Mouse (Mus musculus) spleen, postnatal 14 days (tissue): ENCODE results near the gene Gtf2h3.
"Not testable (repeated sequence)": the region's sequence is repeated elsewhere in the genome, so short reads cannot be mapped to it uniquely, and the experiment has no call there.

Experiments
- DNase-seq, 2 experiments: peaks; one replicate each; pipeline ENCODE4 v3.0.0; 2021 to 2022; ENCODE audit warnings: low spot score in 2 of 2

Gene Gtf2h3

GRCm38 (mm10) chr5:124578633-124579317 is at the start of gene Gtf2h3, which contains the start of gene Eif2b1:
TSS of gene Gtf2h3 (plus strand) at chr5:124579140.
TSS of gene Eif2b1 (minus strand) at chr5:124579131.
- DNase-seq, result peak; percentile 80 to 93

DNA sequence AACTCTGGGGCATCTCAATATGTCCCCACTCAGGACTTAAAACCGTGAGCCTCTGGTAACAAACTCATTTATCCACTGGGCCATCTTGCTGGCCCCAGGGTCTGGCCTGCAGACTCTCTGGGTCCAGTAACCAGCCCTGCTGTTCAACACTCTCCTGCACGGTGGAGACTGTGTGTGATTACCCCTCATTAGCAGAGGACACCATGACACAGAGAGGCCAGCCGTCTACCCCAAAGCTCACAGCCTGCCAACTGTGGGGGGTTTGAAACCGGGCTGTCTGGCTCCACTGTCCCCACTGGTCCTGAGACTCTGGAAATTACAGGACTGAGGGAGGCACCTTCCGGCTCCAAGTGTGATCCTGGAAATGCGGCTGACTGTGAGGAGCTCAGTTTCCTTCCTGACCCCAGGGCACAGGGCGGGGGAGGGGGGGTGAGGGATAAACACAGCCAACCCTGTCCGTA is 49.7 kb upstream of the Gtf2h3 start:
- no peak for DNase-seq

DNA sequence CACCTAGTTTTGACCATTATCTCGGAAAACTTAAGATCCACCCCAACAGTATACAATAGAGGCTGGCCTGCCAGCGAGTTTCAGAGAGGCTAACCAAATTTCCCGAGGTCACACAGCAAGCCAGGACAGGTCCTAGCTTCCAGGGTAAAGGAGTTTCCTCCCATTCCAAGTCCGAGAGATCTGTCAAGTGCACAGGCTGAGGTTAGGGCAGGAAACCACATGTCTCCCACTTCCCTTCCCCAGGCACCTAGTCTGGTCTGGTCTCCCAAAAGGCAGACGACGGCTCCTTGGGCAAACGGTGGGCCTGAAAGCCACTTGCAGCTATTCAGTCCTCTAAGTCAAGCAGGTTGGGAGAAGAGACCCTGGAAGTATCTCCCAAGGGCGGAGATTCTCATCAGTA is 49.2 kb upstream of the Gtf2h3 start:
- no peak for DNase-seq

DNA sequence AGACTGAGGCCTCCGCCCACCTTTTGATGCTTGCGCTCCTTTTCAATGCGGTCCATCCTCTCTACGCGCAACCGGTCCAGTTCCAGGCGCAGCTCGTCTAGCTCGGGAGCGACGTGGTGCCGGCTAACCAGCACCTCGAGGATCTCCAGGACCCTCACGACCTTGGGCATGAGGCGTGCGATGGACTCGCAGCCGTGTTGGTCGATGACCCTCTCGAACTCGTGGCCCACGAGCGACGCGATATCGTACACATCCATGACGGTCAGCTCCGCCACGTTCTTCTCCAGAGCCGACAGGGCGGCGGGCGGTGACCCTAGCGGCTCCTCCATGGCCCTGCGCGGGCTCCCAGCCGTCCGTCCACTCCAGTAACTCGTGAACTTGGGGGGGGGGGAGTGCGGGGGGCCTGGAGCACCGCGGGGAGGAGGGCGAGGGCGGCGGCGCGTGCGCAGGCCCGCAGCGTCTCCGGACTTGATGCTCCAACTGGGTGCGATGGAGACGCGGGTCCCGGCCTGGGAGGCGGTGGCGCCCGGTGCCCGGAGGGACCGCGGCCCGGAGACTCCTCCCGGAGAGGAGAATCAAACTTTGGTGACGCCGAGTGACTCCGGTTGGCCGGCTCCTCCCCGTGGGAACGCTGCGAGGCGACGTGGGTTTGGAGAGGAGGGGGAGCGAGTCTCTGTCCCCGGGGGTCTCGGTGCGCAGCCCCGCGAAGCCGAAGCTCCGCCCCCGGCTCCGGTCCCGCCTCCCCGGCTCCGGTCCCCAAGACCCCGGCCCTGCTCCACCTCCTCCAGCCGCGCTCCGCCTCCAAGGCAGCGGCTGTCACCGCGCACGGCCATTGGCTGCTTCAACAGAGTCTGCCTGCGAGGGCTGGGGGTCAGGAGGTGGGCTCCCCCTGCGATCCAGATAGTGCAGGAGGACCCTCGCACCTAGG is 48.0 kb upstream of the Gtf2h3 start, which contains the start of gene Rilpl1:
Gene Rilpl1 (minus strand): TSS at position 737 of the 928 bp plus-strand sequence.
- DNase-seq, result peak in 1 of 2 experiments; percentile 50

GRCm38 (mm10) chr5:124531583-124531930 is 47.4 kb upstream of the Gtf2h3 start:
- no peak for DNase-seq

DNA sequence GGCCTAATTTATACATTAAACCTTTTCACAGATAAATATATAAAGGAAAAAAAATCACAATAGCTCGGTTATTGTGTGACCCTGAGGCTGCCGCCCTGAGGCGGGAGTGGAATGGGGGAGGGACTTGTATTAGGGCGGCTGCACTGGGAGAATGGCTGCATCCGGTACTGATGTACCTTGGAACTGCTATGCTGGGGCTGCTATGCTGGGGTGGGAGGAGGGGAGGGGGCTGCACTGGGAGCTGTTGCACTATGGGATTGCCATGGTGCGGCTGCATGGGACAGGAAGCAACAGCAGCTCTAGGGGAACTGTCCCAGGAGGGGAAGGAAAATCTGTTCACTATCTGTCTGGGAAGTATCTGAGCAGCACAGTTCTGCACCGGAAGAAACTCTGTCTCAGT is 46.5 kb upstream of the Gtf2h3 start:
- DNase-seq, result no peak

DNA sequence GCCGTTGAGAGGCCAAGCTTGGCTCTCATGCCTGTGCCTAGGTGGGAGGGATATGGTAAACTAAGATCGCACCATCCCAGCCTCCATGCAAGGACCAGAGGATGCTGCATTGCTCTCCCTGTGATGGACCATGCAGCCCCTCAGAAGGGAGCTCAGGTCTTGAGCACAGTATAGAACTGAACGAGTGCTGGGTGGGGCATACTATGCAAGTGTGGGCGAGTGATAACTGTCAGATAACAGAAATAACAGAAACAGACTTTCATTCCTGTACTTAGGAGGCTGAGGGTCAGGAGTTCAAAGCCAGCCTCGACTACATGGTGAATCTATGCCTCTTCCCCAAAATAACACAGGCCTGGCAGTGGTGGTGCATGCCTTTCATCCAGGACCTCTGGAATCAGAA is 43.9 kb upstream of the Gtf2h3 start:
- no peak for DNase-seq

GRCm38 (mm10) chr5:124536776-124537175 is 42.2 kb upstream of the Gtf2h3 start:
- DNase-seq, result no peak

GRCm38 (mm10) chr5:124538813-124539792 is 39.8 kb upstream of the Gtf2h3 start:
- peak in 1 of 2 experiments; percentile 61 for DNase-seq

DNA sequence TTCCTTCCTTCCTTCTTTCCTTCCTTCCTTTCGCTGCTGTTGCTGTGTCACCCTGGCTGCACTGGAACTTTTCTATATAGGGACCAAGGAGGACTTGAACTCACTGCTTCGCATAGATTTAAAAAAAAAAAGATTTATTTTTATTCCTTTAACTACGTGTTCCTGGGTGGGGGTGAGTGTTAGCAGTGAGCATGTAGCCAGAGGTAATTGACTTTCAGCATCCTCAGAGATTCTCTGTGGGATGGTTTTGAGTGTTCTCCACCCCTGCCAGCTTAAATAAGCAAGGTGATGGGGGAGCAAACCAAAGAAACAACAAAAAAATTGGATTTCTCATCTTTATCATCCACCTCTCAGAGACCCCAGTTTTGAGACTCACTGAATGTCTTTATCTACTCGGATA is 39.0 kb upstream of the Gtf2h3 start:
- no peak for DNase-seq

DNA sequence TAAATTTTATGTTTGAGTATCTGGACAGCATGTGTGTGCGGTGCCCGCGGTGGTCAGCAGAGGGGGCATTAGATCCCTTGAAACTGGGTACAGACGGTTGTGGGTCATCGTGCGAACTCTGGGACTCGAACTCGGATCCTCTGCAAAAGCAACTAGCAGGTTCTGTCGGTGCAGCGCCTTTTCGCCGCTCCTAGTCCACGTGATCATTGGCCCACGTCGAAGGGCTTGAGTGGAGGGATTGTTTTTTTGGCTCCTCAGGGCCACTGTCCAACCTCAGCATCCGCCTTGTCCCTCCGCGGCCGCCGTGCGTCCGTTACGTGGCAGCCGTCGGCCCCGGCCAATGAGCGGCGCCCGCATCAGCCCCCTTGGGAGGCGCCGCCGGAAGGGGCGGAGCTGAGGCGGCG is 38.6 kb upstream of the Gtf2h3 start, which contains the start of gene Tmed2:
Gene Tmed2 (plus strand): TSS at position 313 of the 404 bp plus-strand sequence.
- peak; percentile 83 to 91 for DNase-seq

DNA sequence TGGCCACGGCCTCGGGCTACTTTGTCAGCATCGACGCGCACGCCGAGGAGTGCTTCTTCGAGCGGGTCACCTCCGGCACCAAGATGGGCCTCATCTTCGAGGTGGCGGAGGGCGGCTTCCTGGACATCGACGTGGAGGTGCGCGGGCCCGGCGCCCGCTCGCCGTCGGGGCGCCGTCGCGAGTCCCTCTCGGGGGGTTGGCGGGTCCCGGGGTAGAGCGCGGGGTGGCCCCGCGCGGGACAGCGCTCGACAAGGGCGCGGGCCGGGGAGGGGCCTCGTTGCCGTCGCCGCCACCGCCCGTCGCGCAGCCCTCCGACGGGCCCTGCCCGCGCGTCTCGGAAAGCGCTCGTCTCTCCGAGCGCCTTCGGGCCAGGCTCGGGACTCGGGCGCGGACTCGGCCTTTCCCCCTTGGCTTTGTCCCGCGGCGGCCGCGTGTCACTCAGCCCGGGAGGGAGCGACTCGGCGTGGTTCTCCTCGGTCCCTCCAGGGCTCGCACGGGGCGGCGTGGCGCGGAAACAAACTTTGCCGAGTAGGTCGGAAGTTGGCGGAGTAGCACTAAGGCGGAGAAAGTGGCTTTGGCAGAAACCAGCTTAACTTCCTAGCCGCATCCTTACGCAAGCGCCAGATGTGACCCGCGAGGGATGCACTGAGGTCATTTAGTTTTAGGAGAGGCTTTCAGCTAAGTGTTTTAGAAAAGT is 37.9 kb upstream of the Gtf2h3 start:
- DNase-seq, result peak; percentile 37 to 55

DNA sequence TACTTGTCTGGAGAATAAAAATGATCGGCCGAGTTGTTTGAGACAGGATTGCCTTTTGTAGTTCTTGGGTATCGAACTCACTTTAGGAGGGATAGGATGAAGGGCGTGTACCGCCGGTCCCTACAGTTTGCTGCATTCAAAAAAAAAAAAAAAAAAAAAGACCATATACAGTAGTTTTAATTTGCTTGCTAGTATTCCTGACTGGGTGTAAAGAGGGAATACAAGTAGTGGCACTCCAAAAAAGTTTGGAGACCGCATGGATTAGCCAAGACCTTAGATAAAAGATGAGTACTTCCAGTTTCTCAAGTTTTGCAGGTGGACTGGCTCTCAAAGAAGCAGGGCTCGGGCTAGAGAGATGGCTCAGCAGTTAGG is 37.4 kb upstream of the Gtf2h3 start:
- no peak for DNase-seq

DNA sequence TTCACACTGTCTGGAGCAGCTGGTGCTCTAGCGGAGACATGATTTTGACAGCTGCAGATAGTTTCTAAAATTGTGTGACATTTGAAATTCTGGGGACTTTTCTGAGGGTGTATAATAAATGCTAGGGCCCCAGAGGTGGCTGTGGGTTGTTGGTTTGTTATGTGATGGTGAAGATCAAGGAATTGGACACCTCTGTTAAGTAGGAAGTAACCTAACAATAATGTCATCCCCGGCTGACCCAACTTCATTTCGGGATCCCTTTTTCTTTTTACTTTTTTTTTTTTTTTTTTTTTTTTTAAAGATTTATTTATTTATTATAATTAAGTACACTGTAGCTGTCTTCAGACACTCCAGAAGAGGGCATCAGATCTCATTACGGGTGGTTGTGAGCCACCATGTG is 28.2 kb upstream of the Gtf2h3 start:
- DNase-seq, result not testable (repeated sequence)

GRCm38 (mm10) chr5:124551349-124552093 is 27.4 kb upstream of the Gtf2h3 start:
- DNase-seq, result not testable (repeated sequence)

DNA sequence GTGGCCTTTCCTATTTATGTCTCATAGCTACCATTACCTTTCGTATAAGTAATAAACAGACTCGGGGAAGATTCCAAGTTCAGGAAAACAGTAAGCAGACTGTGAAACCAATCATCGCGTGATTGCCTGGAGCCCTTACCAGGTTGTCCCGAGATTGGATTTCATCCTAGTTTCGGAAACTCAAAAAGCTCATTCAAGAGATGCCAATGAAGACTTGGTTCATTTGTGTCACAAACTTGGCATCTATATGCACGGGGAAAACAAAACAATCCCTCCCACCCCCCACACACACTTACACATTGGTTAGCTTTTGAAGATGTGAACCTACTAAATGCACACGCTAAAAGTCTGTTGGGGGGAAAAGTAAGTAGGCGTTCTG is 26.9 kb upstream of the Gtf2h3 start:
- DNase-seq, result no peak

DNA sequence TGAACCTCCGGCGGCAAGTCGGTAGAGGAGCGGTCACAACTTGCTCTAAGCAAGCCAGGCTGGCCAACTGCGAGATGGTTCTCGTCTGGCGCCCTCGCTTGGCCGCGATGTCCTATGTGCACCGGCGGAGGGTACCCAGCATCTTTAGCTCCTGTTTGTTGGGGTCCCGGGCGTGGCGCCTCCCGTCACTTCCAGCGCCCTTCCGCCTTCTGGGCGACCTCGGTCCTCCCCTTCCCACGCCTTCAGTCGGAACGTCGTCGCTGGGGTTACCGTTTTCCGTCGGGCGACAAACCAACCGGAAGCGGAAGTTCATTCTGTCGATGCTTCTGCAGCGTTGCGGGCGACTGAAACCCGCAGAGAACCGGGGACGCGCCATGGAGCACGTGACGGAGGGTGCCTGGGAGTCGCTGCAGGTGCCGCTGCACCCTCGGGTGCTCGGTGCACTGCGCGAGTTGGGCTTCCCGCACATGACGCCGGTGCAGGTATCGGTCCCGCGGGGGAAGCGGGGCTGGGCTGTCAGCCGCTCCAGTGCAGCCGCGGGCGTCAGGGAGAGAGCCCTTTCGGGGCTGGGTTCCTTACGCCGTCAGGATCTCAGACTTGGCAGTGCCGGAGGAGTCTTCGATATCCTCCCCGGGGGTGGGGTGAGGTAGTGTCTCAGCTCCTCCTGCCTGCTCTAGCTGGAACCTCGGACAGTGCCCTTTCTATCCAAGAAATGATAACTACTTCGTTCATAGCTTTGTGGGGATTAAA is 26.2 kb upstream of the Gtf2h3 start, which contains the start of gene Ddx55:
Gene Ddx55 (plus strand): TSS at position 307 of the 750 bp plus-strand sequence.
- peak; percentile 80 to 87 for DNase-seq

GRCm38 (mm10) chr5:124553607-124554006 is 25.3 kb upstream of the Gtf2h3 start:
- no peak for DNase-seq

DNA sequence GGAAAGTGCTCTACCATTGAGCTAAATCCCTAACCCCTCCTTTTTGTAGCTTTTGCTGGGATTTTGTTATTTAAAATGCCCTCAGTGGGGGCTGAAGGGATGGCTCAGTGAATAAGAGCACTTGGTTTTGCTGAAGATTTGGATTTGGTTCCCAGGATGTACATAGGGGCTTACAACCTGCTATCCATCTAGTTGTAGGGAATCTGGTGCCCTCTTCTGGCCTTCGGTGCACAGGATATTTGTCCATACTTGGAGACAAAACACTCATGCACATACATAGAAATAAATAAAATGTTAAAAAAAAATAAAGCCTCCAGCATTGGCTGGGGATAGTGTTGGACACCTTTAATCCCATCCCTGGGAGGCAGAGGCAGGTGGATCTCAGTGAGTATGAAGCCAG is 23.8 kb upstream of the Gtf2h3 start:
- DNase-seq, result no peak
